Mouse (Mus musculus) midbrain, embryonic 15.5 days (tissue): ENCODE data around the gene Psg28. TPM values are rescaled to one million over a fixed set of nuclear protein-coding genes. Genes with fewer than 3 reads are reported as not detected.
"Not testable (repeated sequence)": the region's sequence is repeated elsewhere in the genome, so short reads cannot be mapped to it uniquely, and the experiment has no call there.

Experiments
- ATAC-seq: fragments of 200-750 bp; cut with Nextera tagmentation; replicated peaks from 2 replicates; pipeline ENCODE4 v1.8.0; 2017; ENCODE audit warnings: moderate TSS enrichment
- H3K27ac ChIP-seq: fragments of 300-500 bp; sonication (generic); 2 replicates; pipeline ENCODE4 v1.5.1; 2015; ENCODE audit warnings: mild to moderate bottlenecking, inconsistent platforms
- H3K27me3 ChIP-seq: fragments of 300-500 bp; sonication (generic); replicated peaks from 2 replicates; pipeline ENCODE4 v1.6.1; 2015; ENCODE audit warnings: inconsistent platforms
- H3K36me3 ChIP-seq: fragments of 300-500 bp; sonication (generic); replicated peaks from 2 replicates; pipeline ENCODE4 v1.6.1; 2015; ENCODE audit warnings: inconsistent platforms
- H3K4me1 ChIP-seq: fragments of 300-500 bp; sonication (generic); 2 replicates; pipeline ENCODE4 v1.6.1; 2015; ENCODE audit warnings: inconsistent platforms
- H3K4me2 ChIP-seq: fragments of 300-500 bp; sonication (generic); 2 replicates; pipeline ENCODE4 v1.6.1; 2015; ENCODE audit warnings: inconsistent platforms, mild to moderate bottlenecking, moderate library complexity
- H3K4me3 ChIP-seq: fragments of 300-500 bp; sonication (generic); 2 replicates; pipeline ENCODE4 v1.5.1; 2015; ENCODE audit warnings: mild to moderate bottlenecking, inconsistent platforms
- H3K9ac ChIP-seq: fragments of 300-500 bp; sonication (generic); 2 replicates; pipeline ENCODE4 v1.6.1; 2015; ENCODE audit warnings: mild to moderate bottlenecking, inconsistent platforms
- H3K9me3 ChIP-seq: fragments of 300-500 bp; sonication (generic); 2 replicates; pipeline ENCODE4 v1.6.1; 2016; ENCODE audit warnings: inconsistent platforms
- WGBS: fragments of 180-500 bp; shearing (Covaris S2); methylation state at CpG from one replicate; pipeline ENCODE4 v1.1.7; 2015; ENCODE audit warnings: mixed read lengths; 5-methylcytosine and 5-hydroxymethylcytosine counted together
- microRNA-seq: library from miRNA; unstranded; fragments of <30 nt; microRNA quantifications from one replicate; pipeline ENCODE4, GENCODE M21; 2016
- polyA plus RNA-seq: library from polyadenylated mRNA; unstranded; fragments of >200 nt; fragmentation: Nextera tagmentation; extraction: Ambion mirVana; gene quantifications from 2 replicates; pipeline ENCODE4 v1.2.1, GENCODE M21; 2015

Psg28 gene
- polyA plus RNA-seq = not detected in 2 replicates

GRCm38 (mm10) chr7:18431941-18432340 lies at the start of gene Psg28:
Psg28 (minus strand) TSS chr7:18432041.
- WGBS = 87% methylated on average over 2 of the region's 2 CpGs
- not testable (repeated sequence) for H3K9me3 ChIP-seq, H3K4me1 ChIP-seq, H3K36me3 ChIP-seq, H3K27ac ChIP-seq, ATAC-seq, H3K27me3 ChIP-seq, H3K4me3 ChIP-seq, H3K9ac ChIP-seq, H3K4me2 ChIP-seq

DNA sequence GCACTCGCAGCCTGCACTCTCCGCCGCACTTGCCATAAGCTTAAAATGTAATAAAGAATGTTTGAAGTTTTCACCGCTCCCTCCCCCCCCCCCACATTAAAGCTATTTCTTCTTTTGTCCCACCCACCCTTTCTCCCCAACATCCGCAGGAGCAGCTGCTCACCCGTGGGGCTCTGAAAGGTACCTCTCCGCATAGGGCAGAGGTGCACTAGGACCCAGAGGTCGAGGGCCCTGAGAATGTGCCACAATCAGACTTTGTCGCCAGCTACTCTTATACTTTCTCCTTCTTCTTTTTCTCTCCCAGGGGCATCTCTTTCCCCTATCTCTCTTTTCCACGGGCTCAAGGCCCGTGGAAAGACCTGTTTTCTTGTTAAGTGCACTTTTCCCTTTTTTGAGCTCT lies 28.4 kb downstream of the Psg28 start:
- Histone ChIP-seq H3K9ac (no peak overlapping the region), H3K27me3 (no peaks in the 10 kb centered on the region), H3K27ac (peak overlapping the region; percentile 42; the same call in 1 of the 2 replicates), H3K4me2 (peak overlapping the region; percentile 15), H3K9me3 (peaks cover 9% of the 10 kb centered on the region; the same call in 1 of the 2 replicates), H3K4me1 (no peaks in the 10 kb centered on the region), H3K36me3 (no peaks in the 10 kb centered on the region), H3K4me3 (peak overlapping the region; percentile 28)
- peak; percentile 72 for ATAC-seq
- 43% methylated on average over 11 of the region's 11 CpGs for WGBS

DNA sequence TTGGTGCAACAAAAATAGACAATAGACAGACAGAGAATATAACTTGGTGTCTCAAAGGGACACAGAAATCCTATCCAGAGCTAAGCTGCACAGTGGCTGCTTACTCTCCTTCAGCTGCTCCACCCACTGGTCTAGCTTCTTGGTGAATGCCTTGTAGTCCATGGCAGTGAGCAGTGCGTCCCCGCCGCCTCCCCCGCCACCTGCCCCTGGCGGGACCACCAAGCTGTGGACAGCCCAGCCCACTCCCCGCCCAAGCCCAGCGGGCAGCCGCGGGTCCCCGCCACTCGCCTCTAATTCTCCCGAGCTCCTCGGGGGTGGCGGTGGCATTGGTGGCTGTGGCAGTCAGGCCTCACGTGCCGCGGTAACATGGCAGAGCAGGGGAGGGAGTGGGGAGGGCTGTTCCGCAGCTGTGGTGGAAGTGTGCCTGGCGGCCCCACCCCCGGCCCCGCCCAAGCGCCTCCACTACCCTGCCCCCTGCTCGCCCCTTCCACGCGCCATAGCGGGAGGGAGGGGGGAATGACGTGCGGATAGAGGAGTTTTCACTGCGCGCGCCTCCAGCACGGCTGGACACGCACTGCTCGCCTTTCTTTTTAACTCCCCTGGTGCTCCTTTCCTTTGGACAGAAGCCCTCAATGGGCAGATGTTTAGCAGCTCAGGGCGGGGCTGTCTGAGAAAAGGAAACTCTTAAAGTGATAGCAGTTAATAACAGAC lies 29.2 kb downstream of the Psg28 start:
- Histone ChIP-seq H3K4me1 (no peaks in the 10 kb centered on the region), H3K27ac (peak overlapping the region; percentile 25; the same call in 1 of the 2 replicates), H3K9ac (no peak overlapping the region), H3K36me3 (no peaks in the 10 kb centered on the region), H3K9me3 (peaks cover 6% of the 10 kb centered on the region; the same call in 1 of the 2 replicates), H3K4me2 (peak overlapping the region; percentile 6; the same call in 1 of the 2 replicates), H3K4me3 (peak overlapping the region; percentile 28), H3K27me3 (no peaks in the 10 kb centered on the region)
- WGBS = 35% methylated on average over 28 of the region's 35 CpGs
- ATAC-seq = peak; percentile 91

DNA sequence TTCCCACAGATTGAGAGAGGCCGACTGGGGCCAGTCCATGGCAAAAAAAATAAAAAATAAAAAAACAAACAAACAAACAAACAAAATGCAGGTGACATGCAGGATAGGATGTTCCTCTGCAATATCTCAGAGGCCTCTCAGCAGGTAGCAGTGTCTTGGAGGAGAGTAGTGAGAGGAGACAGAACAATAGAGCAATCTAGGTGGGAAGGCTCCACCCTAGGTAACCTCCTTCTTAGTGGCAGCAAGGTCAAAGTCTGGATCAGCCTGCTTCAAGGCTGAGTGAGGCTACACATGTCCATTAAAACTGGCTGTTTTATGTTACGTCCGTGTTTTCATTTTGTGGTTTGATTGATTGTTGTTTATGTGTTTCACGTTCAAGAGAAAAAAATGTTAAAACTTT lies 40.4 kb downstream of the Psg28 start:
- not testable (repeated sequence) for H3K9ac ChIP-seq, ATAC-seq
- WGBS = 85% methylated on average over 4 of the region's 4 CpGs

DNA sequence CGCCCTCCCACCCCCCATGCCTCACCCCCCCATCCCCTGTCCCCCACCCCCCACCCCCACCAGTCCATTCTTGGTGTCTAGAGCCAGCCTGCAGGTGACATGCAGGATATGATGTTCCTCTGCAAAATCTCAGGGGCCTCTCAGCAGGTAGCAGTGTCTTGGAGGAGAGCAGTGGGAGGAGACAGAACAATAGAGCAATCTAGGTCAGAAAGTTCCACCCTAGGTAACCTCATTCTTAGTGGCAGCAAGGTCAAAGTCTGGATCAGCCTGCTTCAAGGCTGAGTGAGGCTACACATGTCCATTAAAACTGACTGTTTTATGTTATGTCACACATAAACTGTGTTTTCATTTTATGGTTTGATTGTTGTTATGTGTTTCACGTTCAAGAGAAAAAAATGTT lies 53.5 kb downstream of the Psg28 start:
- H3K9me3 ChIP-seq = peaks cover 20% of the 10 kb centered on the region
- H3K4me2 ChIP-seq = no peak overlapping the region
- H3K4me1 ChIP-seq = no peaks in the 10 kb centered on the region
- 39% methylated on average over 2 of the region's 2 CpGs for WGBS
- H3K27ac ChIP-seq = no peak overlapping the region
- no peak overlapping the region for H3K4me3 ChIP-seq
- no peaks in the 10 kb centered on the region for H3K36me3 ChIP-seq
- no peak overlapping the region for H3K9ac ChIP-seq
- ATAC-seq = no peak
- no peaks in the 10 kb centered on the region for H3K27me3 ChIP-seq

More for the DNA sequence above, 40.4 kb downstream of the Psg28 start:
- not testable (repeated sequence) for H3K4me1 ChIP-seq, H3K27me3 ChIP-seq, H3K9me3 ChIP-seq, H3K4me2 ChIP-seq, H3K27ac ChIP-seq, H3K36me3 ChIP-seq, H3K4me3 ChIP-seq

Small RNAs within 50 kb of the gene (microRNA-seq; reads per million reads assigned to microRNA genes)
- not detected for gene Gm24715

Other genes starting within 250 kb of the Psg28 start
- gene Mill1, start 186.7 kb downstream of the Psg28 start, polyA plus RNA-seq = not detected in 2 replicates
- gene Psg18, start 77.0 kb downstream of the Psg28 start, polyA plus RNA-seq = not detected in 2 replicates
- not detected in 2 replicates for gene Psg26, start 52.1 kb upstream of the Psg28 start, polyA plus RNA-seq
- not detected in 2 replicates for gene Psg25, start 100.2 kb upstream of the Psg28 start, polyA plus RNA-seq
- gene Psg27, start 135.3 kb upstream of the Psg28 start, polyA plus RNA-seq = not detected in 2 replicates
- gene Psg23, start 184.5 kb upstream of the Psg28 start, polyA plus RNA-seq = not detected in 2 replicates
- gene Psg21, start 224.7 kb upstream of the Psg28 start, polyA plus RNA-seq = not detected in 2 replicates